Mouse (Mus musculus): Measurements from ENCODE around the gene Itih4.

Itih4 gene

GRCm38 (mm10) chr14:30879794-30880193, 6.5 kb upstream of the Itih4 start:
- CTCF ChIA-PET, result no interaction called here

- CTCF ChIA-PET, result no interaction called here
Observed at GRCm38 (mm10) chr14:30880251-30880650, 6.0 kb upstream of the Itih4 start.

DNA sequence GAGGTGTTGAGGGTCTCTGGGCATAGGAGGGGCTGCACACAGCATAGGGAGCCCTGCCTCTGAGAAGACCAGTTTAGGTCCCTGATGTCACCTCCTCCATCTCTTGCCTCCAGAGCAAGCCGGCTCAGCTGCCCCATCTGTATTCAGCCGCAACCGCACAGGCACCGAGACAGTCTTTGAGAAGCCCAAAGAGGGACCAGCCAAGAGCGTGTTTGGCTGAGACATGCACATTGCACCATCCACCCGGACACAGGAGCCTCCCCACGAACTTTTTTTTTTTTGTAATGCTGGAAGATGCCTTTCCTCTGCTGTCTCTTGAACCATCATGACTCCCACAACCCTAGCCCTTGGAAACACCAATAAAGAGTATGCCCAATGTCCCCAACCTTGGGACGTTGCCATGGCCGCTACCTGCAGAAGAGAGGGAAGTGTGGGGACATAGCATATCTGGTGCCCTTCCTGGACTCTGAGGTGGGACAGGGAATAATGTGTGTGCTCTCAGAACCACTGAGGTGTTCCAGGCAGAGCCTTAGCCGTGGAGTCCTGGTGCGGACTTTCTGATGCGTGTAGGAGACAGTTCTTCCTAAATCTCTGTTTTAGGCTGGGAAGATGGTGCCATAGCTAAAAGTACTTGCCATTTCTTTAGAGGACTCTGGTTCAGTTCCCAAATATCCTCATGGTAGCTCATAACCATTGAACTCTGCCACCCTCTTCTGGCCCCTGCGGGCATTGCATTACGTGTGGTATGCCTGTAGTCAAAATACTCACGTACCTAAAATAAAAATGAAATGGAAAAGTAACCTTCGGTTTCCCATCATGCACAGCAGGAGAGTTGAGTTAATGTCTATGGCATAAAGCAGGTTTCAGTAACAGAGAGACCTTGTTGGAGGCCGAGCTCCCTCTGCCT, 5.2 kb upstream of the Itih4 start:
- CTCF ChIA-PET, result no interaction called here

GRCm38 (mm10) chr14:30881718-30882108, 4.6 kb upstream of the Itih4 start:
- CTCF ChIA-PET, result no interaction called here

- CTCF ChIA-PET, result interaction anchor here (0.5 kb wide), 1 partner anchor 579 kb away, joined by 5 read pairs; no protein-coding TSS in a partner anchor
Observed at GRCm38 (mm10) chr14:30885298-30885697, 978 bp upstream of the Itih4 start.

- CTCF ChIA-PET, result no interaction called here
Observed at GRCm38 (mm10) chr14:30888271-30888732, 2.0 kb downstream of the Itih4 start.

DNA sequence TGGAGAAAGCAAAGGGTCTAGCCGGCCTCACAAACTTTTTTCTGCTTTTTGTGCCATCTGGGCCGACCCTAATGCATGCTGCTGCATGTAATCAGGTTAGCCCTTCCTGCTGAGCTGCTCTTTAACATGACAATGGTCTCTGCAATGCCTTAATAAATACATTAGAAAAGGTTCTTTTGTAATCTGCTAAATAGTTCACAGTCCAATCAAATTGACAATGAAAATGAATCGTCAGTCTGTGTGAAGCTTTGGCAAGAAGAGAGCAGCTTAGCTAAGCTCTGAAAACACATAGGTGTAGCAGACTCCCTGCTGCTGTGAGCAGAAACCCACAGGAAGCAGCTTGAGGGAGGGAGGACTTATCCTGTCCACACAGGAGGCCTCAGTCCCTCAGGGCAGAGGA, 13.7 kb downstream of the Itih4 start:
- CTCF ChIA-PET, result no interaction called here

DNA sequence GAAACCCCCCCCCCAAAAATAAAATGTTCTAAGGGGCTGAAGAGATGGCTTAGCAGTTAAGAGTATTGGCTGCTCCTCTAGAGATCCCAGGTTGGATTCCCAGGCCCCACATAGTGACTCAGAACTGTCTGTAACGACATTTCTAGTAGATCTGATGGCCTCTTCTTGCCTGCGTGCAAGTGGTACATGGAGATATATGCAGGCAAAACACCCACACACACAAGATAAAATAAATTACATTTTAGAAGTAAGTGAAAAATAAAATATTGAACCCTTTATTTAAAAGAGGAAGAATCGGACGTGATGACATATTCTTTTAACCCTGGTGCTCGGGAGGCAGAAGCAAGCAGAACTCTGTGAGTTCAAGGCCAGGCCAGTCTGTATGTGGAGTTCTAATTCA, 16.4 kb downstream of the Itih4 start:
- CTCF ChIA-PET, result no interaction called here

DNA sequence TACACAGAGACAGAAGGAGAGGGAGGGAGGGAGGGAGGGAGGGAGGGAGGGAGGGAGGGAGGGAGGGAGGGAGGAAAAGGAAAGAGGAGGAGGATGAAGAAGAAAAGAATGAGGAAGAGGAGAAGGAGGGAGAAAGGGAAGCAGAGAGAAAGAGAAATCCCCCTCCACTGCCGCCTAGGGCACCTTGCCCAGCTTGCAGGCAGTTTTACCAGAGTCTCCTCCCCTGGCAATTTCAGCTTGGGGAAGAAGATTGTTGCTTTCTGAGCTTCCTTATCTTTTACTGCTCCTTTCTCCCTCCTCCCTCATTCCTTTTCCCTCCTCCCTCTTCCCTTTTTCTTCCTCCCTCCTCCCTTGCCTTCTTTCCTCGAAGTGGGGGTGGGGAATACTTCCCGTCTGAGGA, 16.8 kb downstream of the Itih4 start:
- CTCF ChIA-PET, result no interaction called here

- CTCF ChIA-PET, result no interaction called here
Observed at GRCm38 (mm10) chr14:30904307-30904706, 18.0 kb downstream of the Itih4 start.

GRCm38 (mm10) chr14:30906001-30906400, 19.7 kb downstream of the Itih4 start:
- CTCF ChIA-PET, result no interaction called here

- CTCF ChIA-PET, result no interaction called here
Observed at GRCm38 (mm10) chr14:30907814-30908265, 21.6 kb downstream of the Itih4 start.

DNA sequence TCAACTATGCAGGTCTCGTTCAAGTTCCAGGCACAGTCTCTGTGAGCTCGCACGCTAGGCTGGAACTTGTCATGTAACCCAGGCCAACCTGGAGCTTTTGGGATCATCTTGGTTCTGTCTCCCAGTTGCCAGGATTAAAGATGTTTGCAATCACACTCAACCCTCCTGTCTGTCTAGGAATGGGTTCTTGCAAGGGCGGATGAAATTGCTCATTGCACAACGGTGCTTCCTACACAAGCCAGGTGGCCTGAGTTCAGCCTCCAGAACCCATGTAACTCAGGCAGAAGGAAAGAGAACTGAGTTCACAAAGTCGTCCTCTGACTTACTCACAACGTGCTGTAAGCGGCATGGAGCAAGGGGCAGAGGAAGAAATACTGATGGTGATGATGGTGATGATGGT, 24.9 kb downstream of the Itih4 start:
- CTCF ChIA-PET, result no interaction called here

DNA sequence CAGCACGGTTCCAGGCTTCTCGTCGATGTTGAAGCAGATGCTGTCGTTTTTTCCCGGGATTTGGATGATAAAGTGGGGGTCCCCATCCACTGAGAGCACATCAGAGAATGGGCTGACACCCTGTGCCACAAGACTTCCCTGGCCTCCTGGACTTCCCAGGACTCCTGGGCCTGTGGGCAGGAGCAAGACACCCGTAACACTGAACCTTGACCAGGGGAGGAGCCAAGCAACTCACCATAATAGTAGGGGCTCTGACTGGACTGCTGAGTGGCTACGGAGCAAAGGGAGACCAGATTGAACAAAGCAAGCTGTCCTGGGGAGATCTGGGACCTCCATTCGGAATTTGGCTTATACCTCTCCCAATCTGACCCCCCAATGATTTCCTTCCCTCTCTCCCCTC, 26.4 kb downstream of the Itih4 start:
- CTCF ChIA-PET, result no interaction called here

DNA sequence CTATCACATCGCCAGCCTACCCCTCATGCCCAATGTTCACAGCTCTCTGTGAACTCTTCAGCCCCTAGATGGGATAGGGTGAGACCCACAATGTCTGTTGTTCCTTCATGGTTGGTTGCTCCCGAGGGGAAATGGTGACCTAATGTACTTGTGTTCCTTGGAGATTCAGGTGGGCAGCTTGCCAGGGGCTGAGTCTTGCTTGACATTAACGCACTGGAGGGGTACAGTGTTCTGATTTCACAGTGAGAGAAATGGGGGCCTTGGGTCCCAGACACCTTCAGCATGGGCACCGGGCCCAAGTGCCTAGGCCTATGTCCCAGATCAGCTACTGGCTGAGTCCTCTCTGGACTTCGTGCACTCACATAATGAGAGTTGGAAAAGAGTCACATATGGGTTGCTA, 27.1 kb downstream of the Itih4 start:
- CTCF ChIA-PET, result no interaction called here

GRCm38 (mm10) chr14:30916516-30916915, 30.2 kb downstream of the Itih4 start:
- CTCF ChIA-PET, result no interaction called here

- CTCF ChIA-PET, result no interaction called here
Observed at GRCm38 (mm10) chr14:30922053-30922670, 35.9 kb downstream of the Itih4 start.

GRCm38 (mm10) chr14:30923375-30924105, 37.3 kb downstream of the Itih4 start, which contains the start of gene Itih3:
Gene Itih3, minus strand, starts transcription at chr14:30923760.
- CTCF ChIA-PET, result no interaction called here

DNA sequence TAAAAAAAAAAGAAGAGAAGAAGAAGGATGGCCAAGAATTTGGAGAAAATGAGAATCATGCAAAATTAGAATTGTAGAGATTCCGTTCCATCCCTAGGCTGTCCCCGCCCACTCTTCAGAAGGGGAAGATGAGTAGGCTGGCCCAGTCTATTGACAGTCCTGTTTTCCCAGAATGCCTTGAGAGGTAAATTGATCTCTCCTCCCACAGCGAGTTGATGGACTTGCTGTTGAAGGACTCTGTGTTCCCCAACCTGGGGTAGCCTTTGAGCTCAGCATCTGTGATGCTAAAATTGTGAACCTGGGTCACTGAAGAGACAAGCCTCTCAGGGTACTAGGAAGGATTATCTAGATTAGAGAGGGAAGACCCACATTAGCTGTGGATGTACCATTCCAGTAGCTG, 39.2 kb downstream of the Itih4 start:
- CTCF ChIA-PET, result interaction anchor here (0.6 kb wide), 1 partner anchor 709 kb away, joined by 3 read pairs; no protein-coding TSS in a partner anchor

DNA sequence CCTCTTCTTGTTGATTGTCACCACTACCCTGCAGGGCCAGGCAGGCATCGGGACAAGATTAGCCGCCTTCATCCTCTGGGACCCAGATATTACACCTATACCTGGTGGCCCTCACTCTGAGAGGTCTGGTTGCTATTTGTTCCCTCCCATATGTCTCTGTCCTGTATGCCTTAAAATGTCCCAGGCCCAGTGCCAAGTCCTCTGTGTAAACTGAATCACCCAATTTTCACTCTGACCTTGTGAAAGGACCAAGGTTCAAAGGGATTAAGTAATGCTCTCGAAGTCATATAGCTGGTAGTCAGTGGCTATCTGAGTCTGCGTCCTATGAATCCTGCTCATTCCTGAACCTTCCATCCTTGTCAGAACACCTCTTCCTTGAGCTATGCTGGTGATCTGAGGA, 44.1 kb downstream of the Itih4 start:
- CTCF ChIA-PET, result no interaction called here

- CTCF ChIA-PET, result no interaction called here
Observed at GRCm38 (mm10) chr14:30933351-30933750, 47.1 kb downstream of the Itih4 start.

DNA sequence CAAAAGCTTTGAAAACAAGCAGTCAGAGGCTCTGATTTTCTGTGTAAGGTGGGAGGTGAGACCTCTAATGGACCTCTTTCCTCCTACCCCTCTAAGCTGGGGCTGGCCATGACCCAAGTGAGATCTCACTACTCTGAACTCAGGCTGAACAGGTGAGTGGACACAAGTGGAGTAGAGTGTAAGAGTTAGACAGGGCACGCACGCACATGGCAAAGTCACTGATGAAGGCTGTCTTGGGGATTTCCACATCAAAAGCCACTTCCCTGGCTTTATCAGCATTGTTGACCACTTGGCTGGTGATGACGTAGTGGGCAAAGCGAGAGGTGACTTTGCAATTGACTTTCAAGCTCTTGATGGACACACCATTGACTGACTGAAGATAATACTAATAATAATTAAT, 56.0 kb downstream of the Itih4 start:
- CTCF ChIA-PET, result interaction anchor here (0.5 kb wide), 1 partner anchor 576 kb away, joined by 5 read pairs; no protein-coding TSS in a partner anchor
